Mouse (Mus musculus) small intestine, adult 2 months (tissue): Measurements from ENCODE around the gene Dag1.

Source experiments
- CTCF ChIP-seq: fragments of 200-500 bp; IDR thresholded peaks from 2 replicates; pipeline ENCODE4 v1.5.1; 2012; ENCODE audit warnings: low read depth, mild to moderate bottlenecking, control low read depth, inconsistent platforms, low read length, moderate library complexity, mixed read lengths; ENCODE audit not compliant: insufficient replicate concordance, insufficient read length; ENCODE audit errors: extremely low read depth
- POLR2A ChIP-seq: fragments of 200-500 bp; IDR thresholded peaks from 2 replicates; pipeline ENCODE4 v1.6.1; 2012; ENCODE audit warnings: low read depth, mild to moderate bottlenecking, control low read depth, inconsistent platforms, low read length, moderate library complexity

GRCm38 (mm10) chr9:108183531-108183994 is 80.2 kb downstream of the Dag1 start:
- TF ChIP-seq CTCF: no peak
- no peak for TF ChIP-seq POLR2A
